Mouse (Mus musculus) midbrain, embryonic 12.5 days (tissue): ENCODE results near the gene Fam186a. TPM values are rescaled to one million over a fixed set of nuclear protein-coding genes. Genes with fewer than 3 reads are reported as not detected.
"Not testable (repeated sequence)": the region's sequence is repeated elsewhere in the genome, so short reads cannot be mapped to it uniquely, and the experiment has no call there.

Source experiments
- ATAC-seq: fragments of 200-750 bp; cut with Nextera tagmentation; 2 replicates; pipeline ENCODE4 v1.8.0; 2017; ENCODE audit warnings: low read depth, moderate TSS enrichment, moderate library complexity; ENCODE audit not compliant: low FRiP score
- H3K27ac ChIP-seq: fragments of 300-500 bp; sonication (generic); replicated peaks from 2 replicates; pipeline ENCODE4 v1.5.1; 2016; ENCODE audit warnings: mild to moderate bottlenecking
- H3K27me3 ChIP-seq: fragments of 300-500 bp; sonication (generic); 2 replicates; pipeline ENCODE4 v1.6.1; 2016; ENCODE audit warnings: mild to moderate bottlenecking
- H3K36me3 ChIP-seq: fragments of 300-500 bp; sonication (generic); 2 replicates; pipeline ENCODE4 v1.6.1; 2016
- H3K4me1 ChIP-seq: fragments of 300-500 bp; sonication (generic); 2 replicates; pipeline ENCODE4 v1.6.1; 2016
- H3K4me2 ChIP-seq: fragments of 300-500 bp; sonication (generic); replicated peaks from 2 replicates; pipeline ENCODE4 v1.6.1; 2016; ENCODE audit warnings: mild to moderate bottlenecking, moderate library complexity
- H3K4me3 ChIP-seq: fragments of 300-500 bp; sonication (generic); 2 replicates; pipeline ENCODE4 v1.5.1; 2016; ENCODE audit warnings: mild to moderate bottlenecking
- H3K9ac ChIP-seq: fragments of 300-500 bp; sonication (generic); replicated peaks from 2 replicates; pipeline ENCODE4 v1.6.1; 2016; ENCODE audit warnings: mild to moderate bottlenecking, moderate library complexity
- H3K9me3 ChIP-seq: fragments of 300-500 bp; sonication (generic); 2 replicates; pipeline ENCODE4 v1.6.1; 2016; ENCODE audit warnings: mild to moderate bottlenecking
- WGBS: fragments of 180-500 bp; shearing (Covaris S2); methylation state at CpG from one replicate; pipeline ENCODE4 v1.1.7; 2016; 5-methylcytosine and 5-hydroxymethylcytosine counted together
- polyA plus RNA-seq: library from polyadenylated mRNA; unstranded; fragments of >200 nt; fragmentation: Nextera tagmentation; extraction: Ambion mirVana; gene quantifications from 2 replicates; pipeline ENCODE4 v1.2.1, GENCODE M21; 2016

Fam186a gene
- polyA plus RNA-seq, 1 experiment from 2014 or later: 0.17 TPM

DNA sequence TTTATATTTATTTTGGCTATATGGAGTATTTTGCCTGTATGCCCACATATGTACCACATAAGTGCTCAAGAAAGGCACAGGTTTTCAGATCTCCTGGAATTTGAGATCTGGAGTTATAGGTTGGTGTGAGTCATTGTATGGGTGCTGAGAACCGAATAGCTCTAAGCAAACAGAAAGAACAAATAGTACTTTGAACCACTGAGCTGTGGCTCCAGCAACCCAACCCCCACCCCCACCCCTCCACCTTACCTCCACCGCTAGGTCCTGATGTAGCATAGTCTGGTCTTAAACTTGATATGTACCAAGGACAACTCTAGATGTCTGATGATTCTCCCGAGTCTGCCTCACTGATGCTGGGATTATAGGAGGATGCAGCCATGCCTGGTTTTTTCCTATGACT lies 49.6 kb downstream of the Fam186a start:
- Histone ChIP-seq H3K4me1 (no peaks in the 10 kb centered on the region), H3K9ac (no peak overlapping the region), H3K4me3 (no peak overlapping the region), H3K27me3 (no peaks in the 10 kb centered on the region), H3K9me3 (no peaks in the 10 kb centered on the region), H3K36me3 (no peaks in the 10 kb centered on the region), H3K4me2 (no peak overlapping the region), H3K27ac (no peak overlapping the region)
- 72% methylated on average over 3 of the region's 3 CpGs for WGBS
- no peak for ATAC-seq

DNA sequence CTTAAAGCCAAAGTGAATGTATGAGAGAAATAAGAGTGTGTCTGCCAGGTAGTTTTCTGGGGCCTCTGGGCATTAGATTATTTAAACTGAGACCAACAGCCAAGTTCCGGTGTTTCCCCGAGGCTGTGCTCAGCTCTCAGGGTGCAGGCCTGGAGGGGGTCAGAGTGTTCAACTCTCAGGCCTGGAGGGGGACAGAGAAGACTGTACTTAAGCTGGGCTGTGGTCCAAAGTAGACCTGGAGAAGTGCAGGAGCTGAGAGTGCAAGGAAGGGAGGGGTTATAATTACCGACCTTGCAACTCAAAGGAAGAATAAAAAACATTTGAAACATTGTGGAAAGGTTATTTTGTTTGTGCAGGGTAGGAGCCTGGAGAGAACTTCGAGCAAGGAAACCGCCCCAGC lies 52.2 kb downstream of the Fam186a start:
- no peak overlapping the region for H3K27ac ChIP-seq
- H3K36me3 ChIP-seq: no peaks in the 10 kb centered on the region
- no peaks in the 10 kb centered on the region for H3K4me1 ChIP-seq
- no peak overlapping the region for H3K9ac ChIP-seq
- ATAC-seq: no peak
- H3K4me3 ChIP-seq: no peak overlapping the region
- H3K9me3 ChIP-seq: no peaks in the 10 kb centered on the region
- WGBS: 77% methylated on average over 5 of the region's 5 CpGs
- H3K27me3 ChIP-seq: no peaks in the 10 kb centered on the region
- H3K4me2 ChIP-seq: no peak overlapping the region

DNA sequence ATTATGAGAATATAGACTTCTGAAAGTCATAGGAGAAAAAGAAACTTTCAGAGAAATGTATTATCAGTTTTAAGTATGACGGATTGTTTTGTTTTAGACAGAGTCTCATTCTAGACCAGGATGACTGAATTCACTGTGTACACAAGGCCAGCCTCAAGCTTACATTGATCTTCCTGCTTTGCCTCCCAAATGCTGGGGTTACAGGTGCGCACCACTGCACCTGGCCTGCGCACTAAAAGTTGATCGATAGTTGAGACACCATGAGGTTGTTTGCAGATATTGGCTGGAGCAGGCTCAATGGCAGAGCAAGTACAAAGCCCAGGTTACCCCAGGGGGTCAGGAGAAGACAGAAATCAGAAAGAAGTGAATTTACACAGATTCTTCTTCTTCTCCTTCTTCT lies 55.1 kb downstream of the Fam186a start:
- WGBS: 95% methylated on average over 4 of the region's 4 CpGs
- no peaks in the 10 kb centered on the region for H3K27me3 ChIP-seq
- H3K36me3 ChIP-seq: no peaks in the 10 kb centered on the region
- no peaks in the 10 kb centered on the region for H3K4me1 ChIP-seq
- H3K4me3 ChIP-seq: no peak overlapping the region
- H3K9me3 ChIP-seq: no peaks in the 10 kb centered on the region
- ATAC-seq: no peak
- H3K4me2 ChIP-seq: no peak overlapping the region
- no peak overlapping the region for H3K27ac ChIP-seq
- H3K9ac ChIP-seq: no peak overlapping the region

DNA sequence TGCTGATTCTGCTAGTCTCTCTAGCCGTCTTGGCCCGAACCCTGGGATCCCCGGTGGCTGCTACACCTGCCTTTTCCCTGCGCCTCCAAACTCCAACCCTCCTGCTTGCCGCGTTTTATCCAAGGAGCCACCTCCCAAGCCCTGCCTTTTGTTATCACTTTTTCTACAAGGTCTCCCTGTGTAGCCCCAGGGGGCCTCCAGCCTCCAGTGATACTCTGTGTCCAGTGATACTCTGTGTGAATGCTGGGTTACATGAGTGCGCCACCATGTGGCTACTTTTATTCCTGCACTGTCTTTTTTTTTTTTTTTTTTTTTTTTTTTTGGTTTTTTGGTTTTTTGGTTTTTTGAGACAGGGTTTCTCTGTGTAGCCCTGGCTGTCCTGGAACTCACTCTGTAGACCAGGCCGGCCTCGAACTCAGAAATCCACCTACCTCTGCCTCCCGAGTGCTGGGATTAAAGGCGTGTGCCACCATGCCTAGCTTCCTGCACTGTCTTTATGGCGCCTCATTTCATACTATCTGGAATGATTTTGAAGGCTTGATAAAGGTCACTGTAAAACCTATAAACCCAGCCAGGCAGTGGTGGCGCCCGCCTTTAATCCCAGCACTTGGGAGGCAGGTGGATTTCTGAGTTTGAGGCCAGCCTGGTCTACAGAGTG lies 57.4 kb downstream of the Fam186a start:
- ATAC-seq, H3K4me1 ChIP-seq, H3K4me3 ChIP-seq, H3K4me2 ChIP-seq, H3K9me3 ChIP-seq, H3K36me3 ChIP-seq, H3K27me3 ChIP-seq, H3K9ac ChIP-seq, H3K27ac ChIP-seq: not testable (repeated sequence)
- WGBS: 41% methylated on average over 14 of the region's 14 CpGs

DNA sequence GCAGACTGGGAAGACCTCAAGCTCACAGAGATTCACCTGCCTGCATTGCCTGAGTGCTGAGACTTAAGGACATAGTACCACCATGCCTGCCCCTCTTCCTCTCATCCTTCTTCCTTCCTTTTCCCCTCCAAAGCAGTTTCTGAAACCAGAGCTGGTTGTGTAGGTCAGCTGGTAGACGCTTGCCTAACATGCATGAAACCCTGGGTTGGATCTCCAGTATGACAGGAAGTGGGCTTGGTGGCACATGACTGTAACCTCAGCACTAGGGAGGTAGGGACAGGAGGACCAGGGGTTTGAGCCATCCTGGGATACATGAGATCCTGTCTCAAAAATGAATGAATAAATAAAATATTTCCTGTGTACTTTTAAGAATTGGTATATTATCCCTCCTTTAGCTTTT lies 59.3 kb downstream of the Fam186a start:
- no peak overlapping the region for H3K9ac ChIP-seq
- no peak for ATAC-seq

DNA sequence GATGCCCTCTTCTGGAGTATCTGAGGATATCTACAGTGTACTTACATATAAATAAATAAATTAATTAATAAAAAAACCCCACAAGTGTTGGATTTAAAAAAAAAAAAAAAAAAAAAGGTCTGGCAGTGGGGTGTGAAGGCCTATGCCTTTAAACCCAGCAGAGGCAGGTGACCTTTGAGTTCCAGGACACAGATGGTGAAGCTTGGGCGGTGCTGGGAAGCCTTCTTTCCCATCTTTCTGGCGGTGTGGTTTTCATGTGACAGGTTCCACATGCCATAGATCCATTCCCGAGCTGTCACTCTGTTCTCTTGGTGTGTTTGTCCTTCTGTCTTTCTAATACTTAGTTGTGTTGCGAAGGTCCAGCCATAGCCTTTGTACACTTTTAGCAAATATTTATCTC lies 59.8 kb downstream of the Fam186a start:
- WGBS: 90% methylated on average over 4 of the region's 4 CpGs
- Histone ChIP-seq H3K36me3 (no peaks in the 10 kb centered on the region), H3K4me3 (no peak overlapping the region), H3K4me1 (0 out of 2 replicates have a peak, but pooled peaks cover 2% of the 10 kb centered on the region), H3K9me3 (no peaks in the 10 kb centered on the region), H3K4me2 (no peak overlapping the region), H3K27ac (no peak overlapping the region), H3K27me3 (no peaks in the 10 kb centered on the region), H3K9ac (no peak overlapping the region)
- ATAC-seq: no peak

More for the DNA sequence above, 59.3 kb downstream of the Fam186a start:
- Histone ChIP-seq H3K9me3 (no peaks in the 10 kb centered on the region), H3K4me2 (no peak overlapping the region), H3K27me3 (no peaks in the 10 kb centered on the region), H3K36me3 (no peaks in the 10 kb centered on the region), H3K4me3 (no peak overlapping the region), H3K4me1 (0 out of 2 replicates have a peak, but pooled peaks cover 2% of the 10 kb centered on the region), H3K27ac (no peak overlapping the region)
- 94% methylated on average over 1 of the region's 1 CpGs for WGBS

DNA sequence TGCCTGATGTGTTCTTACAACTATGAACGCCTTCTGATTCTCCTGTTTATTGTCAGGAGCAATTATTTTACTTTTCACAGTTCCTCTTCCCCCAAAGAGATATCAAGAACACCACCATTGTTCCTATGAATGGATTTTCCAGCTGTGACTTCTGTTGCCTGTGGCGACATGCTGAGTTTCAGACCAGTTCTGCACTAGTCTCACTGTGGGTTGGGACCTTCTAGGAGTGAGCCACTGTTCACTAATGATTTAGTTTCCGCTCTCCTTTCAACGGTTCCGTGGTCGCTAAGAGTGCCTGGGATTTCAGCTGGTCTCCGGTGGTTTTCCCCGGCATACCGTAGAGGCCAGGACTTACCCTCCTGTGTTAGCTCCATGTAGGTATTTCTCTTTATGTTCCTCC lies 62.0 kb downstream of the Fam186a start:
- Histone ChIP-seq H3K4me2 (no peak overlapping the region), H3K27ac (no peak overlapping the region), H3K4me1 (0 out of 2 replicates have a peak, but pooled peaks cover 2% of the 10 kb centered on the region), H3K9me3 (no peaks in the 10 kb centered on the region), H3K4me3 (no peak overlapping the region), H3K36me3 (no peaks in the 10 kb centered on the region), H3K9ac (no peak overlapping the region), H3K27me3 (no peaks in the 10 kb centered on the region)
- ATAC-seq: no peak
- WGBS: 74% methylated on average over 9 of the region's 9 CpGs

DNA sequence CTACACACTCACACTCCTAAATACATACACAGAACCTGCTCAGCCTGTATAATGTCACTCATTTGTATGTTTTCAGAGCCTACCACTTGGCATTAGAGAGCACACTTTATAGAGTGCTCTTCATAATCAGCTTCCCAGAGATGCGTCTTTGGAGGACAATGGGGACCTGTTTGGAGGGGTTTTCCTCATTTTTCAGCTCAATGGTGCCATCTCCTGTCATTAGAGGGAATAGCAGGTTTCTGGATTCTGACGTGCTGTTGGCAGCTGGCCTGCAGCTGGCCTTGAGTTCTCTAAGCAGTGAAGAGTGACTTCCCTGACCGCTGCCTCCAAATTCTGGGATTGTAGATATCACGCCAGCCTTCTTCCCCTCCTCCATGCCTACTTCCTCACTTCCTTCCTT lies 62.5 kb downstream of the Fam186a start:
- H3K9ac ChIP-seq: no peak overlapping the region
- H3K27ac ChIP-seq: no peak overlapping the region
- ATAC-seq: peak; percentile 56; the same call in 1 of the 2 replicates
- H3K4me2 ChIP-seq: no peak overlapping the region
- H3K4me3 ChIP-seq: no peak overlapping the region
- no peaks in the 10 kb centered on the region for H3K9me3 ChIP-seq
- H3K27me3 ChIP-seq: no peaks in the 10 kb centered on the region
- no peaks in the 10 kb centered on the region for H3K36me3 ChIP-seq
- H3K4me1 ChIP-seq: 0 out of 2 replicates have a peak, but pooled peaks cover 2% of the 10 kb centered on the region
- WGBS: 8% methylated on average over 4 of the region's 4 CpGs

DNA sequence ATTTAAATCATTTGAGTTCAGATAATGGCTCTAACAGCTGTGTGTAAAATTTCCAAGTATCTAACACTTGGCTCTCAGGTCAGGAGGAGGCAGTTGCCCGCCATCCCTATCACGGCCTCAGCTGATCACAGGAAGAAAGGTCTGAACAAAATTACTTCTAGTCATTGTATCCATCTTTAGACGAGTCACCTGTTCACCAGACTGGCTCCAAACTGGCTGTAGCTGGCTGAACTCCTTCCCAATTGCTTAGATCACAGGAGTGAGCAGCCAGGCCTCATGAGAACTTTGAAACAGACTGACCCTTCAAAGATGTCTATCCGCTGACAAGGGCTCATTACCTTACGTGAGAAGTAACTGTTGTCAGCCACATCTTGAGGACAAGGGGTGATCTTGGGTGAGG lies 63.6 kb downstream of the Fam186a start:
- Histone ChIP-seq H3K9ac (no peak overlapping the region), H3K36me3 (no peaks in the 10 kb centered on the region), H3K4me2 (no peak overlapping the region), H3K4me3 (no peak overlapping the region), H3K4me1 (0 out of 2 replicates have a peak, but pooled peaks cover 2% of the 10 kb centered on the region), H3K27ac (no peak overlapping the region), H3K27me3 (no peaks in the 10 kb centered on the region), H3K9me3 (no peaks in the 10 kb centered on the region)
- WGBS: 88% methylated on average over 5 of the region's 5 CpGs
- no peak for ATAC-seq

DNA sequence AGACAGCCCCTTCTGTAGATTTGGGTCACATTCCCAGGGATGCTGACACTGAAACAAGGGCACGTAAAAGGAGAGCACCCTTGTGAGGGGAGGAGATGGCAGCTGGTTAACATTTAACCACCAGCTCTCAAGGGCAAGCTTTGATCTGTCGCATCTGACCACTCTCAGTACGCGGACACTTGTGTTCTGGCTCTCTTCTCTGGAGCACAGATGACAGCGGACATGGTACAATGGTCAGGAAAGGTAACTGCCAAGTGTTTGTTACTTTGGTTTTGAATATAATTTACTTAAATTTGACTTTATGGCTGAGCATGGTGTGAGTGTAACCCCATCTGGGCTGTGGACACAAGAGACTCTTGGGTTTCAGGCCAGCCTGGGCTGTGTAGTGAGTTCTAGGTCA lies 64.1 kb downstream of the Fam186a start:
- Histone ChIP-seq H3K9ac (no peak overlapping the region), H3K36me3 (no peaks in the 10 kb centered on the region), H3K4me2 (no peak overlapping the region), H3K27ac (no peak overlapping the region), H3K4me3 (no peak overlapping the region), H3K9me3 (no peaks in the 10 kb centered on the region), H3K4me1 (0 out of 2 replicates have a peak, but pooled peaks cover 2% of the 10 kb centered on the region), H3K27me3 (no peaks in the 10 kb centered on the region)
- no peak for ATAC-seq
- WGBS: 90% methylated on average over 5 of the region's 5 CpGs

DNA sequence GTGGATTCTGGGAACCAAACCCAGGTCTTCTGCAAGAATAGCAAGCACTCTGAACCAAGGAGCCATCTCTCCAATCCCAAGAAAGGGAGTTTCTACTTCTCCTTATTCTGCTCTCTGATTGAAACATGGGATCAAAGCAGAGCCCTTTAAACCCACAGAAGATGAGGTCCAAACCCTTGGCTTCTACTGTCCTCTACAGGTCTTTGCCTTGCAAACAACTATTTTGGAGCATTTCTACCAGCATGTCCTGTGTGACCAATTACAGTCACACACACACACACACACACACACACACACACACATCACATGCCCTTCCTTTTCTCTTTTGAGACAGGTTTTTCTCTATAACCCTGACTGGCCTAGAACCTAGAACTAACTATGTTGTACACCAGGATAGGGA lies 70.2 kb downstream of the Fam186a start:
- Histone ChIP-seq H3K36me3 (no peaks in the 10 kb centered on the region), H3K4me1 (no peaks in the 10 kb centered on the region), H3K27ac (no peak overlapping the region), H3K4me2 (no peak overlapping the region), H3K9me3 (no peaks in the 10 kb centered on the region), H3K4me3 (no peak overlapping the region), H3K9ac (no peak overlapping the region), H3K27me3 (no peaks in the 10 kb centered on the region; the same call in 1 of the 2 replicates)
- no peak for ATAC-seq

DNA sequence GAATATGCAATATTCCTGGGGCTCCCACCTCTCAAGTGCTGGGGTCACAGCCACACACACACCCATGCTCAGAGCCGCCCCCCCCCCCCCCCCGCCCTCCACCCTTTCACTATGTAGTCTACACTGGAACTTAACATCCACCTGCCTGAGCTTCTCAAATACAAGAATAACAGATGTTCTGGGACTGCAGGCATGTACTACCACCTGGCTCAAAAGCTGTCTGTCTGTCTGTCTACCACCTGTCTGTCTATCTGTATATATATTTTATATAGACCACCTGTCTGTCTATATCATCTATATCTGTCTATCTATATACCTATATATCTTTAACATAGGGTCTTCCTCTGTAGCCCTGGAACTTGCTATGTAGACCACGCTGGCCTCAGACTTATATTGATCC lies 75.5 kb downstream of the Fam186a start:
- no peaks in the 10 kb centered on the region for H3K36me3 ChIP-seq
- H3K27me3 ChIP-seq: no peaks in the 10 kb centered on the region; the same call in 1 of the 2 replicates
- no peak overlapping the region for H3K27ac ChIP-seq
- ATAC-seq: no peak
- no peak overlapping the region for H3K4me2 ChIP-seq
- H3K4me1 ChIP-seq: peaks cover 6% of the 10 kb centered on the region; the same call in 1 of the 2 replicates
- 86% methylated on average over 1 of the region's 3 CpGs for WGBS
- H3K9ac ChIP-seq: no peak overlapping the region
- no peak overlapping the region for H3K4me3 ChIP-seq
- no peaks in the 10 kb centered on the region for H3K9me3 ChIP-seq
